Mouse (Mus musculus): ENCODE data around the gene Mroh2a. TPM values are rescaled to one million over a fixed set of nuclear protein-coding genes. Genes with fewer than 3 reads are reported as not detected.

The Mroh2a gene
- polyA plus RNA-seq, 1 experiment from 2014 or later, result 1.0 TPM

DNA sequence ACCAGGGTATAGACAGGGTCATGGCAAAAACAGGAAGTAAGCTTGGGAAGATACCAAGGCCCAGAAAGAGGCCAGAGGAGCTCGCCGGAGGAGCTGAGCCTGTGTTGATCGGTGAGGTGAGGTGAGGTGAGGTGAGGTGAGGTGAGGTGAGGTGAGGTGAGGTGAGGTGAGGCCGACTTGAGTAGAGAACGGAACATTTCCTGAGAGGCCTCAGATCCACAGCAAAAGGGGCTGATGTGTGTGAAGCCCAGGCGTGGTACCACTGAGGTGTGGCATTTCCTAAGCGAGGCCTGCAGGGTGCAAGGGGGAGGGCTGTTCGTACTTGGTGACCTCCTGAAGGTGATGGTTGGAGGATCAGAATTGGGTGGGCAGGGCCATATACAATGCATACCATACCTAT, 26.3 kb downstream of the Mroh2a start:
- Histone ChIP-seq H3K4me3 (ENCODE audit: low read length) (no peak overlapping the region), H3K36me3 (ENCODE audit: control insufficient read depth, insufficient read depth, low read length) (no peaks in the 10 kb centered on the region), H3K27ac (ENCODE audit: low read length) (no peak overlapping the region), H3K4me2 (ENCODE audit: low read depth, low read length) (no peak overlapping the region), H3K27me3 (ENCODE audit: control insufficient read depth, insufficient read depth, low read depth, low read length) (no peaks in the 10 kb centered on the region), H3K4me1 (replicated peaks; ENCODE audit: control insufficient read depth, insufficient read depth, low read length) (no peaks in the 10 kb centered on the region), H3K9me3 (ENCODE audit: control insufficient read depth, low read length) (peaks cover 48% of the 10 kb centered on the region), H3K9ac (ENCODE audit: low read length) (no peak overlapping the region)
- 70% methylated on average over 8 of the region's 8 CpGs for WGBS
- ATAC-seq (ENCODE audit: low read depth), result no peak

DNA sequence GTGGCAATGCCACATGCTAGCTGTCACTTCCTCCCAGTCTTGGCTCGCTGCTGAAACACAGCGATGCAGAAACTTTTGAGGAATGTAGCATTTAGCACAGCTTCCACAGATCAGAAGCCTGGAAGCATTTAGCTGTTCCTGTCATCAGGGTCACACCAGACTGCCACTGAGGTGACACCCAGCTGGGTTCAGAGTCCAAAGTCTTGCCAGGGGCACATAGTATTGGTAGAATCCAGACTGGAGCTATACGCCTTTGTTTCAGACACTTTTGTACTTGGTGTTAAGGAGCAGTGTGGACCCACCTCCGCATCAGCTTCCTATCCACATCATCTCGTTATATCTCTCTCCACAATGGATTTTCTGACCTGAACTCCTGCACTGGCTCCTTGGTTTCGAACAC, 26.8 kb downstream of the Mroh2a start:
- H3K4me3 ChIP-seq (ENCODE audit: low read length), result no peak overlapping the region
- ATAC-seq (ENCODE audit: low read depth), result no peak
- H3K4me2 ChIP-seq (ENCODE audit: low read depth, low read length), result no peak overlapping the region
- no peaks in the 10 kb centered on the region for H3K4me1 ChIP-seq (replicated peaks; ENCODE audit: control insufficient read depth, insufficient read depth, low read length)
- H3K9me3 ChIP-seq (ENCODE audit: control insufficient read depth, low read length), result peaks cover 45% of the 10 kb centered on the region
- H3K9ac ChIP-seq (ENCODE audit: low read length), result no peak overlapping the region
- WGBS, result 69% methylated on average over 6 of the region's 6 CpGs
- no peak overlapping the region for H3K27ac ChIP-seq (ENCODE audit: low read length)
- no peaks in the 10 kb centered on the region for H3K36me3 ChIP-seq (ENCODE audit: control insufficient read depth, insufficient read depth, low read length)
- no peaks in the 10 kb centered on the region for H3K27me3 ChIP-seq (ENCODE audit: control insufficient read depth, insufficient read depth, low read depth, low read length)

DNA sequence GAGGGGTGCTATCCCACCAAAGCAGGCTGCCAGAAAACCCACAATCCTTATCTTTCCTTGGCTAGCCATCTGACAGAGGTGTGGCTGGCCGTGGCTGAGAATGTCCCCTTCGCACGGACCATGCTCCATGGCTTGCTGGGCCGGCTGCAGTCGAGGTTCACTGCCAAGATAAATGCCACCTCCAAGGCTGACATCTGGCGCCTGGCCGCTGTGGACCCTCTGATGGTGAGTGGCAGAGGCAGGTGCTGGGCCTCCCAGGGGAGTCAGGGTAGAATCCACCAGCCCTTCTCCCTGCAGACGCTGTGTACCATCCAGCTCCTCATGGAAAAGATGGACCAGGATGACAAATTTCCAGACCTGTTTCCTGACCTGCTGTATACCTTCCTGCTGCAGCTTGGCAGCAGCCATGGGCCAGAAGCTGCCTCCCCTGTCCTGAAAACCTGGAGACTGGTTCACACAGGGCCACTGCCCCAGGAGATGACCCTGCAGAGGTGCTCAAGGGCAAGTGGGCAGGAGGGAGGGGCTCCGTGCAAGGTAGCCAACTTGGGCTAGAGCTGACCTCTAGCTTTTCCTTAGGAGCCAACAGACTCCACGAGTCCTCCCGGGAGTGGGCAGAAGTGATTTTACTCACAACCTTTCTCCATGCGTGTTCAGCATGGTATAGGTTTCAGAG, 28.1 kb downstream of the Mroh2a start:
- Histone ChIP-seq H3K27ac (ENCODE audit: low read length) (no peak overlapping the region), H3K4me2 (ENCODE audit: low read depth, low read length) (no peak overlapping the region), H3K27me3 (ENCODE audit: control insufficient read depth, insufficient read depth, low read depth, low read length) (no peaks in the 10 kb centered on the region), H3K4me1 (replicated peaks; ENCODE audit: control insufficient read depth, insufficient read depth, low read length) (no peaks in the 10 kb centered on the region), H3K9me3 (ENCODE audit: control insufficient read depth, low read length) (peaks cover 31% of the 10 kb centered on the region), H3K9ac (ENCODE audit: low read length) (no peak overlapping the region), H3K4me3 (ENCODE audit: low read length) (no peak overlapping the region), H3K36me3 (ENCODE audit: control insufficient read depth, insufficient read depth, low read length) (peaks cover 4% of the 10 kb centered on the region; the same call in 1 of the 2 replicates)
- no peak for ATAC-seq (ENCODE audit: low read depth)
- 80% methylated on average over 12 of the region's 12 CpGs for WGBS

DNA sequence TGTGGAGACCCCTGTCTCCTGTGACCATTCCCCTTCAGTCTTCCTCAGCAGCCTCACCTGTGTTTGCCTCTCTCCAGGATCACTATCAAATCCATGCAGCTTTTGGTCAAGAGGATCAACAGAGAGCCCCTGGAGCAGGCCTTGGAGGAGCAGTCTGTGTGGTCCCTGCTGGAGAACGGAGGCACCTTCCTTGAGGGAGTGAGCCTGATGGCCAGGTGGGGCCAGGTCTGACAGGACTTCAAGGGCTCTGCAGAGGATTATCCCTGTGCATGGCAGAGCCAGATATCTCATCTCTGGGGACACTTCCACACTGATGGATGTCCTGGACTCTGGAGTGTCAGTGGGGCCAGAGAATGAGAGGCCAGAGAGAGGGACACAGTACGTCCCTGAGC, 28.7 kb downstream of the Mroh2a start:
- H3K4me2 ChIP-seq (ENCODE audit: low read depth, low read length), result no peak overlapping the region
- H3K27me3 ChIP-seq (ENCODE audit: control insufficient read depth, insufficient read depth, low read depth, low read length), result no peaks in the 10 kb centered on the region
- H3K4me3 ChIP-seq (ENCODE audit: low read length), result no peak overlapping the region
- H3K4me1 ChIP-seq (replicated peaks; ENCODE audit: control insufficient read depth, insufficient read depth, low read length), result no peaks in the 10 kb centered on the region
- peaks cover 10% of the 10 kb centered on the region for H3K36me3 ChIP-seq (ENCODE audit: control insufficient read depth, insufficient read depth, low read length)
- H3K27ac ChIP-seq (ENCODE audit: low read length), result no peak overlapping the region
- WGBS, result 47% methylated on average over 2 of the region's 2 CpGs
- H3K9ac ChIP-seq (ENCODE audit: low read length), result no peak overlapping the region
- no peak for ATAC-seq (ENCODE audit: low read depth)
- H3K9me3 ChIP-seq (ENCODE audit: control insufficient read depth, low read length), result peaks cover 26% of the 10 kb centered on the region

DNA sequence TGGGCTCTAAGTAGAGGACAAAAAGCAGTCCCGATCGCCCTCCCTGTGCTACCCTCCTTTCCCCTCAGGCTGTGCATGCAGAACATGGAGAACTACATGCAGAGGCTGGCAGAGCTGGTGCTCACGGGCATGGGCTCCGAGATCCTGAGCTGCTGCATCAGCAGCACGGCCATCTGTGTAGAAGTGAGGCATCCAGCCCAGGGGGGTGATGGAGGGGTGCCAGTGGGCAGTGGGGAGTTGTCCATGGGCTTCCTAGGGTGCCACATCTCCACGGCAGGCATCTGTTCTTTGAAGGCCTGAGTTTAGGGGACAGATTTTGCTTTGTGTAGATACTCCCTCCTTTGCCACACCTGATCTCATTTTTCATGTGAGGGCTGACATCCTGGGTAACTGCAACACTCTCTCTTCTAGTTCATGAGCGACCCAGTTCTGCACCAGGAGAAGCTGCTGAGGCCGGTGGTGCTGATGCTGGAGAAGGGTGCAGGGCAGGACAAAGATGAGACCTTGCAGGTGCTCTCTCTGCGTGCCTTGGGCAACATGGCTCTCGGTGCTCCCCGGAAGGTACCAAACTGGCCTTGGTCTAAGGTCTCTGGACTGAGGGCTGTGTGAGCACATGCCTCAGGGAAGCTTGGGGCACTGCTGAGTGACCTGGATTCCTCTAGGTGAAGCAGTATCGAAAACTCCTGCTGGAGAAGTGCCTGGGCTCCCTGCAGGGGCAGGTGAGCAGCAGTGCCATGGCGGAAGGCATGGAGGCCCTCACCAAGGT, 29.4 kb downstream of the Mroh2a start:
- H3K36me3 ChIP-seq (ENCODE audit: control insufficient read depth, insufficient read depth, low read length), result peaks cover 17% of the 10 kb centered on the region
- H3K27me3 ChIP-seq (ENCODE audit: control insufficient read depth, insufficient read depth, low read depth, low read length), result no peaks in the 10 kb centered on the region
- no peak overlapping the region for H3K27ac ChIP-seq (ENCODE audit: low read length)
- H3K4me1 ChIP-seq (replicated peaks; ENCODE audit: control insufficient read depth, insufficient read depth, low read length), result no peaks in the 10 kb centered on the region
- H3K9me3 ChIP-seq (ENCODE audit: control insufficient read depth, low read length), result peaks cover 19% of the 10 kb centered on the region; the same call in 1 of the 2 replicates
- H3K9ac ChIP-seq (ENCODE audit: low read length), result no peak overlapping the region
- H3K4me3 ChIP-seq (ENCODE audit: low read length), result no peak overlapping the region
- no peak overlapping the region for H3K4me2 ChIP-seq (ENCODE audit: low read depth, low read length)
- WGBS, result 76% methylated on average over 13 of the region's 13 CpGs
- no peak for ATAC-seq (ENCODE audit: low read depth)

DNA sequence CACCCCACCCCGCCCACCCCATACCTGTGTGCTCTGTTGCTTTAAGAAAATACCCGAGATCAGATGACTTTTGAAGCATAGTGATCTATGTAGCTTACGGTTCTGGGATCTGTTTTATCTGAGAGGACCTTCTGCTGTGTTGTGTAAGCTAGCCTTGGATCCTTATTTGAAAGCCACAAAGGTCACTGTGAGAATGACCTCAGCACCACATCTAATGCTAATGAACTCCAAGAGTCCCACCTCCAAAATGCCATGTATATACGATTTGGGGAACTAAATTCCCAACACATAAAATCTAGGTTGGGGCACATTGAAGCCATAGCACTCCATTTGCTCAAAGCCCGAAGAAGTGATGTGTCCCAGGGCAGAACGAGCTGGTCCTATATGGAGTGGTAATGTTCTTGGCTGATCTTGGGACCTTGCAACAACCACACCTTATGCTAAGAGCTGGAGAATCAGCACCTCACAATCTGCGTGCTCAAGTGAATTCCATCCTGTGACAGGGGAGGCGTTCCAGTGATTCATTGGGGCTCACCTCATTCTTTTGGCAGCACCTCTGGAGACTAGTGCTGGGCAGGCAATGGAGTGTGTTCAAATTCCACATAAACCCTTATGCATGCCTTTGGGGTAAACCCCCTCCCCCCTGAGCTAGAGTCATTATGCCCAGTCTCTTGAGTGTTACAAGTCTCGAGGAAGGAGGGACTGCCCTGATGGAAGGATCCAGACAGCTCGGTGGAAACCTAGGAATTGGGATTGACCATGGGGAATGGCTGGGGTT, 30.3 kb downstream of the Mroh2a start:
- Histone ChIP-seq H3K36me3 (ENCODE audit: control insufficient read depth, insufficient read depth, low read length) (peaks cover 26% of the 10 kb centered on the region), H3K4me3 (ENCODE audit: low read length) (no peak overlapping the region), H3K4me1 (replicated peaks; ENCODE audit: control insufficient read depth, insufficient read depth, low read length) (no peaks in the 10 kb centered on the region), H3K9me3 (ENCODE audit: control insufficient read depth, low read length) (peaks cover 16% of the 10 kb centered on the region; the same call in 1 of the 2 replicates), H3K27me3 (ENCODE audit: control insufficient read depth, insufficient read depth, low read depth, low read length) (no peaks in the 10 kb centered on the region), H3K27ac (ENCODE audit: low read length) (no peak overlapping the region), H3K4me2 (ENCODE audit: low read depth, low read length) (no peak overlapping the region), H3K9ac (ENCODE audit: low read length) (no peak overlapping the region)
- 71% methylated on average over 10 of the region's 10 CpGs for WGBS
- no peak for ATAC-seq (ENCODE audit: low read depth)

DNA sequence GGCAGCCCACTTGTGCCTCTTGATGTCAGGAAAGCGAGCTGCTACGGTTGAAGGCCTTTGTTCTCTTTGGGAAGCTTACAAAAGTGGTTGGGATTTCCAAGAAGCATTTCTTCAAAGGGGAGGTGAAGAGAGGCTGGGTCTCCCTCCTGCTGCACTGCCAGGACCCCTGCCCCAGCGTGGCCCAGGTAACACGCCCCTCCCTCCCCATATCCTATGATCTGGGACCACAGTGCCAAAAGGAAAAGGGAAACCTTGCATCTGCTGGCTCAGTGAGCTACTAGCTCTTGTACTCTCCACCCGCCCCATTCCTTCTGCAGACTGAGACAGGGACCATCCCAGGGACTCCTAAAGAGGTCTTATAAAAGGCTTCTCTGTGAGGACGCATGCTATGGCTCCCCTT, 30.9 kb downstream of the Mroh2a start:
- Histone ChIP-seq H3K27me3 (ENCODE audit: control insufficient read depth, insufficient read depth, low read depth, low read length) (no peaks in the 10 kb centered on the region), H3K27ac (ENCODE audit: low read length) (no peak overlapping the region), H3K9me3 (ENCODE audit: control insufficient read depth, low read length) (peaks cover 11% of the 10 kb centered on the region; the same call in 1 of the 2 replicates), H3K36me3 (ENCODE audit: control insufficient read depth, insufficient read depth, low read length) (peaks cover 32% of the 10 kb centered on the region), H3K4me3 (ENCODE audit: low read length) (no peak overlapping the region), H3K4me2 (ENCODE audit: low read depth, low read length) (no peak overlapping the region), H3K9ac (ENCODE audit: low read length) (no peak overlapping the region), H3K4me1 (replicated peaks; ENCODE audit: control insufficient read depth, insufficient read depth, low read length) (no peaks in the 10 kb centered on the region)
- no peak for ATAC-seq (ENCODE audit: low read depth)
- WGBS, result 79% methylated on average over 6 of the region's 6 CpGs

DNA sequence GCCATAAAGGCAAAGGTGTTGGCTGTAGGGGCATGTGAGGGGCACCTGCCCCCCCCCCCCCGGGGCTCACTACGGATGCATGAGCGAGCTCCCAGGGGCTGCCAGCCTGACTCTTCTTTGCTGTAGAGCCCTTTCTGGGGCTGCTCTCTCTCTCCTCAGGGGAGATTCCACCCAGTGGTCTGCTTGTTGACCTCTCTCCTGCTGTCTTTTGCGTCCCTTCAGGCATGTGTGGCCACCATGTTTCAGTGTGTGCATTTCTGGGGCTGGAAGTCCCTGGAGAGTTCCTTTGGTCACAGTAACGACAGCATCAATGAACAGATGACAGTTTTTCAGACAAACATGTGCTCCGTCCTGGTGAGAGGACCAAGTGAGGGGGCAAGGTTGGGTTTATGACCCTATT, 31.6 kb downstream of the Mroh2a start:
- ATAC-seq (ENCODE audit: low read depth), result no peak
- no peaks in the 10 kb centered on the region for H3K4me1 ChIP-seq (replicated peaks; ENCODE audit: control insufficient read depth, insufficient read depth, low read length)
- WGBS, result 63% methylated on average over 6 of the region's 6 CpGs

More for the DNA sequence above, 31.6 kb downstream of the Mroh2a start:
- no peaks in the 10 kb centered on the region for H3K27me3 ChIP-seq (ENCODE audit: control insufficient read depth, insufficient read depth, low read depth, low read length)
- peaks cover 11% of the 10 kb centered on the region; the same call in 1 of the 2 replicates for H3K9me3 ChIP-seq (ENCODE audit: control insufficient read depth, low read length)
- H3K36me3 ChIP-seq (ENCODE audit: control insufficient read depth, insufficient read depth, low read length), result peaks cover 39% of the 10 kb centered on the region
- H3K27ac ChIP-seq (ENCODE audit: low read length), result no peak overlapping the region
- H3K9ac ChIP-seq (ENCODE audit: low read length), result no peak overlapping the region
- H3K4me3 ChIP-seq (ENCODE audit: low read length), result no peak overlapping the region
- H3K4me2 ChIP-seq (ENCODE audit: low read depth, low read length), result no peak overlapping the region
